Mouse (Mus musculus): ENCODE measurements around the gene Dna2. TPM values are rescaled to one million over a fixed set of nuclear protein-coding genes. Genes with fewer than 3 reads are reported as not detected.

The Dna2 gene
- total RNA-seq, 2 experiments from 2014 or later: 3.3 to 3.5 TPM

- intact Hi-C loops (cut with DNase I): no loop called here
- DNase-seq: peak; percentile 83 to 91
Observed at GRCm38 (mm10) chr10:62980039-62980954, 33.5 kb downstream of the Dna2 start, which contains the start of gene Rufy2. Rufy2 (plus strand) TSS chr10:62980223.

- intact Hi-C loops (cut with DNase I): no loop called here
- peak in 1 of 2 experiments; percentile 10 for DNase-seq
Observed at GRCm38 (mm10) chr10:62984072-62984471, 37.2 kb downstream of the Dna2 start.

- intact Hi-C loops (cut with DNase I): no loop called here
- DNase-seq: peak; percentile 58 to 65
Observed at GRCm38 (mm10) chr10:62984495-62984894, 37.7 kb downstream of the Dna2 start.

- DNase-seq: peak; percentile 11 to 23
Observed at GRCm38 (mm10) chr10:62987341-62987740, 40.5 kb downstream of the Dna2 start.

GRCm38 (mm10) chr10:62990636-62991035, 43.8 kb downstream of the Dna2 start:
- intact Hi-C loops (cut with DNase I): no loop called here
- no peak for DNase-seq

More at GRCm38 (mm10) chr10:62987341-62987740, 40.5 kb downstream of the Dna2 start:
- intact Hi-C loops (cut with DNase I): no loop called here

GRCm38 (mm10) chr10:62993991-62994390, 47.2 kb downstream of the Dna2 start:
- intact Hi-C loops (cut with DNase I): no loop called here
- DNase-seq: no peak

GRCm38 (mm10) chr10:63000584-63000983, 53.8 kb downstream of the Dna2 start:
- intact Hi-C loops (cut with DNase I): no loop called here
- DNase-seq: no peak

GRCm38 (mm10) chr10:63003252-63003651, 56.4 kb downstream of the Dna2 start:
- intact Hi-C loops (cut with DNase I): no loop called here
- no peak for DNase-seq

- intact Hi-C loops (cut with DNase I): no loop called here
Observed at GRCm38 (mm10) chr10:63004556-63004955, 57.7 kb downstream of the Dna2 start.

GRCm38 (mm10) chr10:63008193-63008592, 61.4 kb downstream of the Dna2 start:
- intact Hi-C loops (cut with DNase I): no loop called here
- no peak for DNase-seq

More at GRCm38 (mm10) chr10:63004556-63004955, 57.7 kb downstream of the Dna2 start:
- DNase-seq: no peak

GRCm38 (mm10) chr10:63010268-63010667, 63.4 kb downstream of the Dna2 start:
- intact Hi-C loops (cut with DNase I): no loop called here
- DNase-seq: no peak

GRCm38 (mm10) chr10:63011556-63011955, 64.7 kb downstream of the Dna2 start:
- no peak for DNase-seq
- intact Hi-C loops (cut with DNase I): no loop called here

- intact Hi-C loops (cut with DNase I): no loop called here
- DNase-seq: no peak
Observed at GRCm38 (mm10) chr10:63013476-63013875, 66.7 kb downstream of the Dna2 start.

- DNase-seq: no peak
- intact Hi-C loops (cut with DNase I): no loop called here
Observed at GRCm38 (mm10) chr10:63014168-63014567, 67.3 kb downstream of the Dna2 start.

GRCm38 (mm10) chr10:63019304-63019703, 72.5 kb downstream of the Dna2 start:
- intact Hi-C loops (cut with DNase I): no loop called here

GRCm38 (mm10) chr10:63021702-63022101, 74.9 kb downstream of the Dna2 start:
- intact Hi-C loops (cut with DNase I): loop anchor here (10.0 kb wide), 1 partner anchor 223 kb away; the partner anchor contains the start of gene Herc4
- DNase-seq: no peak

More at GRCm38 (mm10) chr10:63019304-63019703, 72.5 kb downstream of the Dna2 start:
- no peak for DNase-seq

- intact Hi-C loops (cut with DNase I): loop anchor here (10.0 kb wide), 1 partner anchor 222 kb away; the partner anchor contains the start of gene Herc4
Observed at GRCm38 (mm10) chr10:63022541-63023120, 75.8 kb downstream of the Dna2 start.

GRCm38 (mm10) chr10:63023121-63023748, 76.4 kb downstream of the Dna2 start:
- intact Hi-C loops (cut with DNase I): loop anchor here (10.0 kb wide), 1 partner anchor 222 kb away; the partner anchor contains the start of gene Herc4
- peak; percentile 81 to 84 for DNase-seq

More at GRCm38 (mm10) chr10:63022541-63023120, 75.8 kb downstream of the Dna2 start:
- no peak for DNase-seq
